Mouse (Mus musculus): ENCODE results near the gene Havcr2. TPM values are rescaled to one million over a fixed set of nuclear protein-coding genes. Genes with fewer than 3 reads are reported as not detected.

Gene Havcr2
- total and polyA plus RNA-seq, 3 experiments = 1.3 to 2.1 TPM; not detected in 1

GRCm38 (mm10) chr11:46406721-46407120 lies 48.0 kb upstream of the Havcr2 start:
- Histone ChIP-seq H3K79me2 (ENCODE audit: control insufficient read depth, insufficient read depth, low read length, poor library complexity) (no peaks in the 10 kb centered on the region), H3K27me3 (ENCODE audit: control insufficient read depth in 1 of 2, insufficient read depth in 2 of 2, low read length in 2 of 2) (peaks cover 2 to 5% of the 10 kb centered on the region in 2 experiments; a peak in 2 of 4 replicates), H3K4me1 (ENCODE audit: control insufficient read depth in 1 of 2, insufficient read depth in 2 of 2, low read length in 2 of 2) (no peaks in the 10 kb centered on the region), H3K27ac (ENCODE audit: control insufficient read depth, low read depth, low read length) (no peak overlapping the region), H3K9ac (ENCODE audit: control insufficient read depth, low read depth, low read length, poor library complexity, severe bottlenecking) (no peak overlapping the region), H3K36me3 (ENCODE audit: control insufficient read depth in 1 of 2, insufficient read depth in 2 of 2, low read length in 2 of 2) (no peaks in the 10 kb centered on the region), H3K4me3 (ENCODE audit: control insufficient read depth in 1 of 2, insufficient read depth in 1 of 2, low read depth in 2 of 2, low read length in 2 of 2) (no peak overlapping the region), H3K9me3 (replicated peaks; ENCODE audit: insufficient read depth, low read length) (no peaks in the 10 kb centered on the region)
- no peak for DNase-seq (ENCODE audit: low read depth, low spot score)
- TF ChIP-seq BHLHE40 (IDR thresholded peaks at IDR 0.05; ENCODE audit: borderline replicate concordance, low read depth, low read length) = no peak
- no peak for TF ChIP-seq GATA1 (IDR thresholded peaks at IDR 0.05; ENCODE audit: low read depth, low read length)
- TF ChIP-seq USF1 (IDR thresholded peaks at IDR 0.05; ENCODE audit: low read depth, low read length) = no peak
- no peak for TF ChIP-seq TAL1 (IDR thresholded peaks at IDR 0.05; ENCODE audit: low read length)
- no peak for TF ChIP-seq NELFE (IDR thresholded peaks at IDR 0.05; ENCODE audit: low read depth, low read length)
- no peak for TF ChIP-seq EP300 (IDR thresholded peaks at IDR 0.05; ENCODE audit: low read depth in 1 of 2, low read length in 2 of 2)

GRCm38 (mm10) chr11:46410018-46410563 lies 44.6 kb upstream of the Havcr2 start:
- Histone ChIP-seq H3K9ac (ENCODE audit: control insufficient read depth, low read depth, low read length, poor library complexity, severe bottlenecking) (no peak overlapping the region), H3K4me1 (ENCODE audit: control insufficient read depth in 1 of 2, insufficient read depth in 2 of 2, low read length in 2 of 2) (no peaks in the 10 kb centered on the region), H3K9me3 (replicated peaks; ENCODE audit: insufficient read depth, low read length) (no peaks in the 10 kb centered on the region), H3K27ac (ENCODE audit: control insufficient read depth, low read depth, low read length) (no peak overlapping the region), H3K4me3 (ENCODE audit: control insufficient read depth in 1 of 2, insufficient read depth in 1 of 2, low read depth in 2 of 2, low read length in 2 of 2) (no peak overlapping the region), H3K27me3 (ENCODE audit: control insufficient read depth in 1 of 2, insufficient read depth in 2 of 2, low read length in 2 of 2) (peaks cover 0 to 1% of the 10 kb centered on the region in 2 experiments; a peak in 1 of 4 replicates), H3K79me2 (ENCODE audit: control insufficient read depth, insufficient read depth, low read length, poor library complexity) (no peaks in the 10 kb centered on the region), H3K36me3 (ENCODE audit: control insufficient read depth in 1 of 2, insufficient read depth in 2 of 2, low read length in 2 of 2) (no peaks in the 10 kb centered on the region)
- no peak for DNase-seq (ENCODE audit: low read depth, low spot score)
- no peak for TF ChIP-seq MEF2A (IDR thresholded peaks at IDR 0.05; ENCODE audit: extremely low read depth, insufficient replicate concordance, low read depth, low read length, poor library complexity, severe bottlenecking)
- no peak for TF ChIP-seq CTCF (IDR thresholded peaks at IDR 0.05 in 2 of 3, conservative IDR thresholded peaks at IDR 0.05 in 1 of 3; ENCODE audit: control insufficient read depth in 1 of 3, insufficient read depth in 1 of 3, low read depth in 2 of 3, low read length in 3 of 3, poor library complexity in 1 of 3, severe bottlenecking in 1 of 3)
- no peak for TF ChIP-seq ZNF384 (IDR thresholded peaks at IDR 0.05; ENCODE audit: low read depth, low read length)
- TF ChIP-seq KAT2A (conservative IDR thresholded peaks at IDR 0.05; ENCODE audit: low read depth, low read length) = no peak
- no peak for TF ChIP-seq NRF1 (IDR thresholded peaks at IDR 0.05; ENCODE audit: insufficient read depth, low read depth, low read length, poor library complexity, severe bottlenecking)
- TF ChIP-seq UBTF (IDR thresholded peaks at IDR 0.05; ENCODE audit: borderline replicate concordance, insufficient read depth, low read depth, low read length) = no peak
- TF ChIP-seq ZKSCAN1 (IDR thresholded peaks at IDR 0.05; ENCODE audit: low read depth, low read length) = no peak
- TF ChIP-seq MAX (IDR thresholded peaks at IDR 0.05; ENCODE audit: low read length) = no peak
- no peak for TF ChIP-seq SIN3A (IDR thresholded peaks at IDR 0.05; ENCODE audit: low read length)
- TF ChIP-seq MYB (IDR thresholded peaks at IDR 0.05; ENCODE audit: low read depth, low read length) = no peak
- no peak for TF ChIP-seq GABPA (IDR thresholded peaks at IDR 0.05; ENCODE audit: low read depth, low read length)
- TF ChIP-seq ZC3H11A (IDR thresholded peaks at IDR 0.05; ENCODE audit: low read depth, low read length) = no peak
- TF ChIP-seq ELF1 (IDR thresholded peaks at IDR 0.05; ENCODE audit: low read depth, low read length) = no peak
- TF ChIP-seq POLR2AphosphoS2 (IDR thresholded peaks at IDR 0.05; ENCODE audit: low read length) = no peak
- TF ChIP-seq TBP (IDR thresholded peaks at IDR 0.05; ENCODE audit: low read depth, low read length) = no peak
- no peak for TF ChIP-seq TCF12 (IDR thresholded peaks at IDR 0.05; ENCODE audit: low read depth, low read length)
- TF ChIP-seq MAZ (IDR thresholded peaks at IDR 0.05; ENCODE audit: low read depth, low read length) = no peak
- TF ChIP-seq POLR2A (IDR thresholded peaks at IDR 0.05; ENCODE audit: control insufficient read depth in 1 of 2, insufficient read depth in 1 of 2, low read depth in 1 of 2, low read length in 2 of 2, poor library complexity in 1 of 2) = no peak
- TF ChIP-seq E2F4 (IDR thresholded peaks at IDR 0.05; ENCODE audit: borderline replicate concordance, low read depth, low read length) = no peak
